Mouse (Mus musculus): Measurements from ENCODE around the gene Uox.

Gene Uox

GRCm38 (mm10) chr3:146570148-146570782, at the start of gene Uox:
Uox (plus strand) TSS chr3:146570426.
- DNase-seq (ENCODE audit: low spot score in 2 of 2) = no peak

GRCm38 (mm10) chr3:146520798-146521651, 49.2 kb upstream of the Uox start, which contains the start of gene Rpf1:
Rpf1 (minus strand) TSS chr3:146521429.
- peak; percentile 83 to 85 for DNase-seq (ENCODE audit: low spot score in 2 of 2)

GRCm38 (mm10) chr3:146521652-146522020, 48.6 kb upstream of the Uox start:
- DNase-seq (ENCODE audit: low spot score in 2 of 2) = no peak

DNA sequence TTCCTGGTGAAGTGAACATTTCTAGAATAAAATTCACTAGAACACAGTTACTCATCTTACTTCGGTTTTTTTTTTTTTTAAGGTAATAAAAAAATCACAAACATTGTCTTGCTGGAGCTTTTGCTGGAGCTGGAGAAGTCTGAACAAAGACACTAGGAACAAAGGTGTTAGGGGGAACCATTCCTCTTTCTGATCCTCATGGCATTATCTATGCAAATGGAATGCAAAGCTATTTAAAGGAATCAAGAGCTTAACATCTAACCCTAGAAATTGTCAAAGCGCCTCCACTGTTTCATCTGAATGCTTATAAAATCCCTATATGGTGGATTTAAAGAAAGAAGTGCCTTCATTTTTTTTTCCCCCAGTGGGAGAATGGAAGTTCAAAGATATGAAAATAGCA, 41.9 kb upstream of the Uox start:
- DNase-seq (ENCODE audit: low spot score in 2 of 2) = no peak

- DNase-seq (ENCODE audit: low spot score in 2 of 2) = no peak
These were observed 35.2 kb upstream of the Uox start for GRCm38 (mm10) chr3:146534986-146535385.

DNA sequence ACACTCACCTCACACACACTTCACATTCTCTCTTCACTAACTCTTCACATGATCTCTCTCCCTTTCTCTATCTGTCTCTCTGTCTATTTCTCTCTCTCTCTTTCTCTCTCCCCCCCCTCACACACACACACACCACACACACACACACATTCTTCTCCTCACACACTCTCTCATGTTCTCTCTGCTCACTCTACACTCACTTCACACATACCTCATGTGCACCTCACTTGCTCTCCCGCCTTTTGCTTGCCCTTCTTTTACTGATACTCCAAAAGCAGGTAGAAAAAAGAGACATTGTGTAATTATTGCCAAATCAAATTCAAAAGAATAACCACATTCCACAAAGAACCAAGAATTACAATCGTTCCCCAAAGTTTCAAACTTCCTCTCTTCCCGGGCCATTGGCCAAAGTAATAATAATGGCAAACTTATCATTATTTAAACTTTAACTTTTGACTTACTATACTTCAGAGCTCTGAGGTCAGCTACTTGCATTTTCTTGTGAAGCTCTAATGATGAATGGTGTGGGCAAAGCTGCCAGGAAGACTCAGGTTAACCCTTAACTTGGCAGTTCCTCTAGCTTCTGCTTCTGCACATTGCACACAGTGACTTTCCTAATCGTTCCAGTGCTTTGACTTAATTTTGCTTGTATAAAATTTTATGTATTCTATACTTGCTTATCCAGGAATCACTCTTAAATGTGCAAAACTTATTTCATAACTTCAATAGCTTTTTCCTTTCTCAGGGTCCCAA, 29.5 kb upstream of the Uox start:
- no peak for DNase-seq (ENCODE audit: low spot score in 2 of 2)

- no peak for DNase-seq (ENCODE audit: low spot score in 2 of 2)
These were observed 26.6 kb upstream of the Uox start for GRCm38 (mm10) chr3:146543632-146544031.

GRCm38 (mm10) chr3:146554816-146555215, 15.4 kb upstream of the Uox start:
- no peak for DNase-seq (ENCODE audit: low spot score in 2 of 2)

GRCm38 (mm10) chr3:146556567-146556966, 13.7 kb upstream of the Uox start:
- DNase-seq (ENCODE audit: low spot score in 2 of 2) = no peak

DNA sequence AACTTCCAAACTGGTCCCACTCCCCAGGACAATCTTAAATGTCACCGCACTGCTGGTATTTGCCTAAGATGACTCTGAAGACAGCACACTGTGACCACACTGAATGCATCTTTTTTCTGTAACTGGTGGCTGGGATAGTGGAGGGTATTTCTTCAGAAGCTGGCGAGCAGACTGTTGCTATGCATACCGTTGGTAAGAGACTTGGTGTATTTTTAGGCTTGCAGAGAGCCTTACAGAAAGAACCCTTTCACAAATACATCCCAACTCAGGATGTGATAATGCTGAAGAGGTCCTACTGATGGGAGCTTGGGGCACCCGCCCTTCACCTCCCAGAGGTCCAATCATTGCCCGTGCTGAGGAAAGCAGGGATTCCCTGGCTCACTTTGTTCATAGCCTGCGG, 12.7 kb upstream of the Uox start:
- DNase-seq (ENCODE audit: low spot score in 2 of 2) = no peak

DNA sequence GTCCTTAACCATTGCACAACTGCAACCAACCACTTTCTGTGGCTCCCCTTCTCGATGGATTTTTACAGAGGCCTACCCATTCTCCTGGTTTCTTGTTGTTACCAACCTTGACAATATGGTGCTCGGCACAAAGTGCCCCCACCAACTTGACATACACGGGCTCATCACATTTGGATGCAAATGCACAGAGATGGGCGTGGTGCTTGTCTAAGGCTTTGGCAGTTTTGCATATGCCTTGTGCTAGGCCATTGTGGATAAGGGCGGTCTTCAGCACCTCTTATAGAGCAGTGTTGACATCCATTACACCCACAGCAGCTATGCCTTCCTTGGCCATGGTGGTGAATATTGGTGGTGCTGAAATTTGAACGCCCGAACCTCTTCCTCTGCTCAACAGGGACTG, 7.3 kb upstream of the Uox start:
- DNase-seq (ENCODE audit: low spot score in 2 of 2) = no peak

DNA sequence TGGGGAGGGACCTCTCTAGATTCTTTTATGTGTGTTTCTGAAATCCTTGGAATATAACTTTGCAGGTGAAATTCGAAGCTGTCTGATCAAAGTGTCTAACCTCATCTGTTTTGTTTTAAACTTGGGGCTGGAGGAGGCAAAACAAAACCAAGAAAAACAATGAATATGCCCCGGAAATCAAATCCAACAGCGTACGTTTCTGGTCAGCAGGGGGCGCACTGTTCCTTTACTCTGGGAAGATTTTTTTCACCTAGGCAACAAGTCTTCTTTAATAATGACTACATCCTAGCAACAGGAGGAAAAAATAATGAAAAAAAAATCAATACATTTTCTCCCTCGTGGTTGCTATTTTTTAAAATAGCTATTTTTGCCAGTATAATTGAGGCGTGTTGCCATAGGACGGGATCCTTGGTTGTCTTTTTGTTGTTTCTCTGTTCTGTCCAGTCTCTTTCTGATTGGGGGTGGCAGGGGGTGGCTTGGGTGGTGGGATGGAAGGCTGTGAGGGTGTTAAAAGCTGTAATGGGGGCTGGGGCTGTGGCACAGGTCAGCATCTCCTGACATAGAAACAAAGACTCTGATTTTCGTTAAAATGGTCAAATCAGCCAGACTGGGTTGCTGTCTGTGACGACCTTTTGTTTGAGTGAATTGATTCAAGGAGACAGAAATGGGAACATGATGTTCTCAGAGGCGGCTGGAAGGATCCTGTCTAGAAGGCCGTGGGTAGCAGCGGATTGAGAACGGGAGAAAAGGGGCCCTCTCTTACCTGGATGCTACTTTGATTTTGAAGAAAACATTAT, 5.8 kb upstream of the Uox start:
- DNase-seq (ENCODE audit: low spot score in 2 of 2) = peak; percentile 83 to 92

DNA sequence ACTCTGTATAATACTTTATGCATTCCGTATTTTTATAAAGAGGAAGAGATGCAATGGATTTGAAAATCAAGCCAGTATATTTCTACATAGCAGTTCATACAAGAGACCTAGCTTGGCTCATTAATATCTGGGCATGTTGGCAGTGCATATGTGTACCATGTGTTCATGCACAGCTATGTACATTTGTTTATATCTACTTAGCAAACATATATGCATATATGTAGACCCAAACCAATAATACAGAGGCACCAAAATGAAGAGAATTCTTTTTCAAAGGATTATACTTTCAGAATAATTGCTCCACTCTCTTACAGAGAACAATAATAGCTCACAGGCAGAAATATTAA, 5.2 kb upstream of the Uox start:
- no peak for DNase-seq (ENCODE audit: low spot score in 2 of 2)

- DNase-seq (ENCODE audit: low spot score in 2 of 2) = no peak
These were observed 2.9 kb upstream of the Uox start for GRCm38 (mm10) chr3:146567366-146567765.

- DNase-seq (ENCODE audit: low spot score in 2 of 2) = peak in 1 of 2 experiments; percentile 8
These were observed 2.2 kb upstream of the Uox start for GRCm38 (mm10) chr3:146567884-146568530.

GRCm38 (mm10) chr3:146569594-146569993, 632 bp upstream of the Uox start:
- DNase-seq (ENCODE audit: low spot score in 2 of 2) = no peak

GRCm38 (mm10) chr3:146570939-146571338, 713 bp downstream of the Uox start:
- DNase-seq (ENCODE audit: low spot score in 2 of 2) = no peak

DNA sequence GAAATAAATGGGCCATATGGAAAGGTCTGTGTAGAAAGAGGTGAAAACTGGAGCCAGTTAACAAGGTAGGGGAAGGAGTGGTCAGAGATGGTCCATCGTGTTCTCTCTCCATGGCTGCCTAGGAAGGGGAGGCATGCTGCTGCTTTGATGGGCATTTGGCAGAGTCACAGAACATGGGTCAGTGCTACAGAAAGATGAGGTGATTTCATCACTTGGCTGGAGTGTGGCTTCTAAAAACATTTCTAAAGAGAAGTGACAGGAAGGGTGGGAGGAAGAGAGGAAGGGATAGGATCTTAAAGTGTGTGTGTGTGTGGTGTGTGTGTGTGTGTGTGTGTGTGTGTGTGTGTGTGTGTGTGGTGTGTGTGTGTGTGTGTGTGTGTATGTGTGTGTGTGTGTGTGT, 1.1 kb downstream of the Uox start:
- no peak for DNase-seq (ENCODE audit: low spot score in 2 of 2)

- no peak for DNase-seq (ENCODE audit: low spot score in 2 of 2)
These were observed 7.4 kb downstream of the Uox start for GRCm38 (mm10) chr3:146577591-146577990.

GRCm38 (mm10) chr3:146580039-146580729, 10.0 kb downstream of the Uox start:
- no peak for DNase-seq (ENCODE audit: low spot score in 2 of 2)

DNA sequence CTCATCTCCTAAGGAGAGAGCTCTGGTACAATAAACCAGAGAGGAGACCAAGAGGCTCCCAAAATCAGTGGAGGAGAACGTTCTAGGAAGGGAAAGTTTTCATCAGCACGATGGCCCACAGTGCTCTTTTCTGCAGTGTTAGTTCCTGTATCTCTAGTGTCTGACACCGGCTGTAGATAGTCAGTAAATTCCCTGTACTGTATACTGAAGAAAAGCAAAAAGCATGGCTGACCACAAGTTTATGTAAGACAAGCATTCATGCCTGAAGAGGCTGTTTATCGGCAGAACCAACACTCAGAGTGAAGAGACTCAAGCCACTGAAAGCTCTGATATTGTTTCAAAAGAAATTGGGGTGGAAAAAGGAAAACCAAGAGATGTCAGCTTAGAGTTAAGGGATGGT, 13.3 kb downstream of the Uox start:
- no peak for DNase-seq (ENCODE audit: low spot score in 2 of 2)

Data from frontal cortex, postnatal 25 days (tissue).